Mouse (Mus musculus): ENCODE measurements around the gene Nudt1.

GRCm38 (mm10) chr5:140346050-140346449 lies 24.6 kb downstream of the Nudt1 start:
- TF ChIP-seq CTCF (conservative IDR thresholded peaks at IDR 0.05; ENCODE audit: insufficient read depth, insufficient read length, low read depth, low read length) = no peak
- TF ChIP-seq POLR2A (IDR thresholded peaks at IDR 0.05; ENCODE audit: low read depth, low read length) = no peak
